Mouse (Mus musculus): ENCODE measurements around the gene Rasa3.

DNA sequence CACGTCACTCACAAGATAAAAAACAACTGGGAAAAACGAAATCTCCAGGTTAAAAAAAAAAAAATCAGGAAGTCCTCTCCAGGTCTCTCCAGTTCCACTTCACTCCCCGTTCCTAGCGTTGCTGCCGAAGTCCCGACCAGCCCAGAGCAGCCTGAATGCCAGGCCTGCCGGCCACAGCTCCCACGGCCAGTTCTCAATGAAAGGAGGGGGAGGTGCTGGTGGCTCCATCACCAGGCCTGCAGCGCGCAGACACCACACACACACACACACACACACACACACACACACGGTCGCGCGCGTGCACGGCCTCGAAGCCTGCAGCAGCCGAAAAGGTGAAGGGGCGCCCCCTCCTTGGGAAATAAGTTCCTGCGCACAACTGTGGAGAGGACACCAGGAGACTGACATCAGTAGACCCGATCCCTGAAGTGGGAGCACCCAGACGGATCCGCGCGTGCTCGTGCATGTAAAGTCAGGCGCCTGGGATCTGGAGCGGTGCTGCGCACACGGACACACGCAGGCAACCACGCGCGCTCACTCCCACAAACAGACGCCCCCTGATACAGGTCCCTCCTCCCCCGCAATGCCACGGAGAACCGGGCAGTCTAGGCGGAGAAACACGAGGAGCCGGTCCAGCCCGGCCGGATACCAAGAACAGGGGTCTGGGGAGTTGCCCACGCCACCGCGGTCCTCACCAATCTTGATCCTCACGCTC is 546 bp downstream of the Rasa3 start:
- TF ChIP-seq CTCF (IDR thresholded peaks at IDR 0.05; ENCODE audit: low read depth) (peak; percentile 37), EP300 (IDR thresholded peaks at IDR 0.05; ENCODE audit: low read depth) (no peak)

Data from liver, embryonic 14.5 days (tissue).